Mouse (Mus musculus) CH12.LX (cell line): ENCODE results near the gene Mtap. TPM values are rescaled to one million over a fixed set of nuclear protein-coding genes. Genes with fewer than 3 reads are reported as not detected.

Experiments used
- DNase-seq: peaks from one replicate; pipeline ENCODE4 v3.0.0-alpha.2; 2013; ENCODE audit errors: extremely low read depth
- H3K27ac ChIP-seq: 2 replicates; pipeline ENCODE4 v1.5.1; 2012; ENCODE audit warnings: low read depth, mild to moderate bottlenecking, control low read depth, moderate library complexity; ENCODE audit not compliant: insufficient read depth
- H3K27me3 ChIP-seq: replicated peaks from 2 replicates; pipeline ENCODE3; 2012; ENCODE audit warnings: inconsistent platforms
- H3K36me3 ChIP-seq, 2 experiments: replicated peaks in 1 of 2; 2 replicates each; pipeline versions ENCODE3 to v1.6.1; 2012; ENCODE audit warnings: inconsistent platforms in 1 of 2, low read length in 1 of 2, mild to moderate bottlenecking in 1 of 2, mixed read lengths in 1 of 2, moderate library complexity in 1 of 2; ENCODE audit not compliant: control insufficient read depth in 1 of 2, insufficient read depth in 1 of 2
- H3K4me1 ChIP-seq, 2 experiments: 2 replicates each; pipeline ENCODE4 v1.6.1; 2012; ENCODE audit warnings: inconsistent platforms in 1 of 2, moderate library complexity in 1 of 2; ENCODE audit not compliant: insufficient read depth in 2 of 2, control insufficient read depth in 1 of 2
- H3K4me2 ChIP-seq: 2 replicates; pipeline ENCODE4 v1.6.1; 2012; ENCODE audit warnings: low read depth, mild to moderate bottlenecking, control low read depth; ENCODE audit not compliant: poor library complexity, insufficient read depth, severe bottlenecking
- H3K4me3 ChIP-seq, 3 experiments: fragments of 150-350 bp in 1 of 3; sonication (generic) in 1 of 3; replicated peaks in 1 of 3; 2 replicates each; pipeline versions ENCODE3 to v1.5.1; 2011 to 2012; ENCODE audit warnings: low read depth in 2 of 3, low read length in 2 of 3, mild to moderate bottlenecking in 2 of 3, moderate library complexity in 2 of 3, control low read depth in 1 of 3, improper control_type of control experiment in 1 of 3, inconsistent platforms in 1 of 3, mixed read lengths in 1 of 3; ENCODE audit not compliant: poor library complexity in 1 of 3
- H3K79me2 ChIP-seq: replicated peaks from 2 replicates; pipeline ENCODE4 v1.6.1; 2012; ENCODE audit warnings: mild to moderate bottlenecking, moderate library complexity; ENCODE audit not compliant: control insufficient read depth, poor library complexity, insufficient read depth, severe bottlenecking; ENCODE audit errors: extremely low read depth
- H3K9ac ChIP-seq: 2 replicates; pipeline ENCODE4 v1.6.1; 2012; ENCODE audit warnings: low read depth, mild to moderate bottlenecking, control low read depth, moderate library complexity; ENCODE audit not compliant: insufficient read depth
- H3K9me3 ChIP-seq: replicated peaks from 2 replicates; pipeline ENCODE3; 2012; ENCODE audit warnings: low read length, inconsistent platforms, mixed read lengths
- CHD1 ChIP-seq: IDR thresholded peaks from 2 replicates; pipeline ENCODE4 v1.6.1; 2012; ENCODE audit warnings: low read depth, low read length, improper control_type of control experiment, inconsistent platforms
- CHD2 ChIP-seq: IDR thresholded peaks from 2 replicates; pipeline ENCODE4 v1.6.1; 2011; ENCODE audit warnings: low read length, improper control_type of control experiment
- CTCF ChIP-seq, 2 experiments: IDR thresholded peaks in 1 of 2; conservative IDR thresholded peaks in 1 of 2; 2 replicates each; pipeline ENCODE4 v1.5.1; 2011 to 2012; ENCODE audit warnings: low read depth in 2 of 2, low read length in 2 of 2, improper control_type of control experiment in 1 of 2, inconsistent platforms in 1 of 2, mild to moderate bottlenecking in 1 of 2, moderate library complexity in 1 of 2
- ELF1 ChIP-seq: IDR thresholded peaks from 2 replicates; pipeline ENCODE4 v1.6.1; 2014; ENCODE audit warnings: low read depth, mild to moderate bottlenecking, inconsistent platforms, low read length, improper control_type of control experiment
- EP300 ChIP-seq: IDR thresholded peaks from 2 replicates; pipeline ENCODE4 v1.6.1; 2011; ENCODE audit warnings: low read length, improper control_type of control experiment
- ETS1 ChIP-seq: conservative IDR thresholded peaks from 2 replicates; pipeline ENCODE4 v1.6.1; 2012; ENCODE audit warnings: low read depth, mild to moderate bottlenecking, inconsistent platforms, low read length, improper control_type of control experiment, moderate library complexity
- GABPA ChIP-seq: IDR thresholded peaks from 2 replicates; pipeline ENCODE4 v1.6.1; 2012; ENCODE audit warnings: low read depth, low read length, improper control_type of control experiment, inconsistent platforms; ENCODE audit not compliant: insufficient replicate concordance
- JUND ChIP-seq: conservative IDR thresholded peaks from 2 replicates; pipeline ENCODE4 v1.6.1; 2011; ENCODE audit warnings: low read depth, low read length, improper control_type of control experiment
- KAT2A ChIP-seq: IDR thresholded peaks from 2 replicates; pipeline ENCODE4 v1.6.1; 2012; ENCODE audit warnings: low read length, improper control_type of control experiment, inconsistent platforms; ENCODE audit not compliant: insufficient replicate concordance
- MAFK ChIP-seq: IDR thresholded peaks from 2 replicates; pipeline ENCODE4 v1.6.1; 2011; ENCODE audit warnings: low read length, improper control_type of control experiment; ENCODE audit not compliant: insufficient replicate concordance
- MAX ChIP-seq: IDR thresholded peaks from 2 replicates; pipeline ENCODE4 v1.6.1; 2011; ENCODE audit warnings: low read length, improper control_type of control experiment
- MAZ ChIP-seq: IDR thresholded peaks from 2 replicates; pipeline ENCODE4 v1.6.1; 2012; ENCODE audit warnings: low read depth, mild to moderate bottlenecking, inconsistent platforms, low read length, improper control_type of control experiment, moderate library complexity
- MEF2A ChIP-seq: IDR thresholded peaks from 2 replicates; pipeline ENCODE4 v1.6.1; 2014; ENCODE audit warnings: low read depth, mild to moderate bottlenecking, inconsistent platforms, low read length, improper control_type of control experiment, borderline replicate concordance
- MXI1 ChIP-seq: IDR thresholded peaks from 2 replicates; pipeline ENCODE4 v1.6.1; 2011; ENCODE audit warnings: mild to moderate bottlenecking, low read depth, low read length, improper control_type of control experiment
- NELFE ChIP-seq: IDR thresholded peaks from 2 replicates; pipeline ENCODE4 v1.6.1; 2011; ENCODE audit warnings: low read depth, low read length, improper control_type of control experiment
- NRF1 ChIP-seq: IDR thresholded peaks from 2 replicates; pipeline ENCODE4 v1.6.1; 2014; ENCODE audit warnings: low read depth, mild to moderate bottlenecking, inconsistent platforms, low read length, improper control_type of control experiment, moderate library complexity
- PAX5 ChIP-seq: IDR thresholded peaks from 2 replicates; pipeline ENCODE4 v1.6.1; 2012; ENCODE audit warnings: low read length, inconsistent platforms, mixed read lengths
- POLR2A ChIP-seq: IDR thresholded peaks from 2 replicates; pipeline ENCODE4 v1.6.1; 2011; ENCODE audit warnings: low read depth, mild to moderate bottlenecking, improper control_type of control experiment, low read length
- POLR2AphosphoS2 ChIP-seq: IDR thresholded peaks from 2 replicates; pipeline ENCODE4 v1.6.1; 2011; ENCODE audit warnings: low read depth, low read length, improper control_type of control experiment
- RCOR1 ChIP-seq: conservative IDR thresholded peaks from 2 replicates; pipeline ENCODE4 v1.6.1; 2012; ENCODE audit warnings: low read depth, mild to moderate bottlenecking, inconsistent platforms, low read length, improper control_type of control experiment
- SIN3A ChIP-seq: IDR thresholded peaks from 2 replicates; pipeline ENCODE4 v1.6.1; 2012; ENCODE audit warnings: low read length, improper control_type of control experiment, inconsistent platforms
- SMC3 ChIP-seq: IDR thresholded peaks from 2 replicates; pipeline ENCODE4 v1.6.1; 2011; ENCODE audit warnings: low read depth, low read length, improper control_type of control experiment
- TBP ChIP-seq: conservative IDR thresholded peaks from 2 replicates; pipeline ENCODE4 v1.6.1; 2011; ENCODE audit warnings: low read depth, low read length, improper control_type of control experiment
- TCF12 ChIP-seq: IDR thresholded peaks from 2 replicates; pipeline ENCODE4 v1.6.1; 2014; ENCODE audit warnings: low read depth, mild to moderate bottlenecking, inconsistent platforms, low read length, improper control_type of control experiment
- UBTF ChIP-seq: IDR thresholded peaks from 2 replicates; pipeline ENCODE4 v1.6.1; 2012; ENCODE audit warnings: low read depth, mild to moderate bottlenecking, inconsistent platforms, low read length, improper control_type of control experiment, moderate library complexity
- USF2 ChIP-seq: conservative IDR thresholded peaks from 2 replicates; pipeline ENCODE4 v1.6.1; 2011; ENCODE audit warnings: low read depth, low read length, improper control_type of control experiment
- ZKSCAN1 ChIP-seq: IDR thresholded peaks from 2 replicates; pipeline ENCODE4 v1.6.1; 2012; ENCODE audit warnings: low read depth, inconsistent platforms, low read length, improper control_type of control experiment, borderline replicate concordance
- ZMIZ1 ChIP-seq: IDR thresholded peaks from 2 replicates; pipeline ENCODE4 v1.6.1; 2012; ENCODE audit warnings: low read depth, mild to moderate bottlenecking, inconsistent platforms, low read length, improper control_type of control experiment
- ZNF384 ChIP-seq: IDR thresholded peaks from 2 replicates; pipeline ENCODE4 v1.6.1; 2012; ENCODE audit warnings: low read depth, low read length, improper control_type of control experiment, inconsistent platforms
- dilution Hi-C: fragments of 300-500 bp; cut with MboI; formaldehyde crosslinking; loops from 2 replicates; pipeline ENCODE4 v1.14.3; 2020; ENCODE audit warnings: low sequenced_read_pairs; ENCODE audit not compliant: extremely low pct_unique_long_range_greater_than_20kb, extremely low pct_ligation_motif_present
- in situ Hi-C: fragments of 300-500 bp; cut with MboI; formaldehyde crosslinking; loops from 3 replicates; pipeline ENCODE4 v1.14.3; 2019; ENCODE audit warnings: low sequenced_read_pairs, low pct_ligation_motif_present, low pct_unique_long_range_greater_than_20kb, mixed read lengths
- polyA plus RNA-seq: library from polyadenylated mRNA; unstranded; fragments of >175 nt; gene quantifications from 2 replicates; pipeline ENCODE4 v1.2.1, GENCODE M21; 2012; ENCODE audit warnings: low read depth; ENCODE audit not compliant: insufficient read length
- total RNA-seq, 2 experiments: library from RNA; depleted of rRNA; stranded (reverse); fragments of 300-350 nt in 1 of 2; fragments of >200 nt in 1 of 2; gene quantifications; 2 replicates each; pipeline ENCODE4 v1.2.3; 2012 to 2014

Gene Mtap
- total and polyA plus RNA-seq, 3 experiments = not detected

DNA sequence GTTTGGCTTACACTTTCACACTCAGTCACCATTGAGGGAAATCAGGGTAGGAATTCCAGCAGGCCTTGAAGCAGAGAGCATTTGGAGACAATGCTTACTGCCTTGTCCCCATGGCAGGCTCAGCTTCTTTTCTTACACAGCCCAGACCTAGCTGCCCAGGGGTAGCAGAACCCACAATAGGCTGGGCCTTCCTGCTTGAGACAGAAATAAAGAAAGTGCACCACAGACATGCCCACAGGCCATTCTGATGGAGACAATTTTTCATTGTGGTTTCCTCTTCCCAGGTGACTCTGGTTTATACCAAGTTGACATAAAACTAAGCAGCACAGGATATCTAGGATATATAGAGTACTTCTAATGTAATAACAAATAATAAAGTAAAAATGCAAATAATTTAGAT lies 72.4 kb downstream of the Mtap start:
- H3K27ac ChIP-seq = no peak overlapping the region
- no peak for TF ChIP-seq EP300
- no peak for TF ChIP-seq SMC3
- no peak for TF ChIP-seq NRF1
- TF ChIP-seq MEF2A = no peak
- TF ChIP-seq MAX = no peak
- TF ChIP-seq, all 38 proteins: peak for 0

DNA sequence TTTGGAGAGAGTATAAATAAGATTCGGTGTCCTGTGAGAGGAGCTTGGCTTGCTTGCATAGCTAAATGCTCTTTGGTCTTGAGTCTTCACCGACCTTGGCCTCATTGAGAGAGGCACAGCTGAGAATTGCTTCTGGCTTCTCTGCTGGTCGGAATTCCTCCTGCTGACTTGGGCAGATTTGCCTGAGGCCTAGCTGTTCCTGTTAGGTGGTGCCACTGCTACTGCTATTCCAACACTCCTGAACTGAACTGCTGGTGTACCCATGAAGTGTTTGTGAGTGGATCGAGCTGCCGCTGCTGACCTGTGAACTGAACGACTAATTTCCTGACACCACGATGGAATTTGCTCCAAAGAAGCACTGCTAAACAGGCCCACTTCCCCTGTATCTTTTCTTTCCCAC lies 73.4 kb downstream of the Mtap start:
- in situ Hi-C loops (no loop called here), dilution Hi-C loops (no loop called here)
- no peak overlapping the region for H3K4me3 ChIP-seq

More for the DNA sequence above, 72.4 kb downstream of the Mtap start:
- Histone ChIP-seq H3K27me3 (no peaks in the 10 kb centered on the region), H3K9ac (no peak overlapping the region), H3K79me2 (no peaks in the 10 kb centered on the region), H3K36me3 (no peaks in the 10 kb centered on the region), H3K4me3 (no peak overlapping the region), H3K4me1 (no peaks in the 10 kb centered on the region), H3K9me3 (no peaks in the 10 kb centered on the region), H3K4me2 (no peak overlapping the region)
- dilution Hi-C loops (no loop called here), in situ Hi-C loops (no loop called here)
- DNase-seq = no peak

DNA sequence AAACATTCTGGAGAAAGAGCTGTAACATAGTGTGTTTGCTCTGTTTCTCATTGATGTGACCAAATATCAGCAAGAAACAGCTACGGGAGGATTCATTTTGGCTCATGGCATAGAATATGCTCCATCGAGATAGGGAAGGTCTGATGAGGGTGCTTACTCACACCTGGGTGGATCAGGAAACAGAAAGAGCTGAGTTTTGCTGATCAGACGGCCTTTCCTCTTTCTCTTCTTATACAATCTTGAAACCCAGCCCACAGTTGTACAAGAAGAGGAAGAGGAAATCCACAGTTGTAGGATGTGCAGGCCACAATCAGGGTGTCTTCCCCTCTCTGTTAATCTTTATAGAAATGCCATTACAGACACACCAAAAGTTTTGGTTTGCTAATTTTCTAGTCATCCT lies 75.3 kb downstream of the Mtap start:
- no peak overlapping the region for H3K27ac ChIP-seq

More for the DNA sequence above, 73.4 kb downstream of the Mtap start:
- H3K27me3 ChIP-seq = no peaks in the 10 kb centered on the region
- H3K9ac ChIP-seq = no peak overlapping the region
- no peaks in the 10 kb centered on the region for H3K9me3 ChIP-seq
- no peak overlapping the region for H3K27ac ChIP-seq
- no peak for TF ChIP-seq NELFE
- no peak for TF ChIP-seq ZKSCAN1
- TF ChIP-seq SIN3A = no peak
- TF ChIP-seq MAFK = no peak
- TF ChIP-seq CTCF (conservative IDR thresholded peaks at IDR 0.05 in 1 of 2, IDR thresholded peaks at IDR 0.05 in 1 of 2; ENCODE audit: low read depth in 2 of 2, low read length in 2 of 2) = no peak
- TF ChIP-seq CHD2 = no peak
- no peak for TF ChIP-seq USF2
- no peak for TF ChIP-seq JUND
- no peak for TF ChIP-seq RCOR1
- TF ChIP-seq ETS1 = no peak
- TF ChIP-seq ZMIZ1 = no peak
- TF ChIP-seq TBP = no peak
- TF ChIP-seq ELF1 = no peak
- no peak for TF ChIP-seq POLR2AphosphoS2
- no peak for TF ChIP-seq CHD1
- no peak for TF ChIP-seq KAT2A
- TF ChIP-seq NRF1 = no peak
- no peaks in the 10 kb centered on the region for H3K4me1 ChIP-seq
- no peak for DNase-seq
- H3K36me3 ChIP-seq = no peaks in the 10 kb centered on the region
- H3K4me2 ChIP-seq = no peak overlapping the region
- H3K79me2 ChIP-seq = no peaks in the 10 kb centered on the region

More for the DNA sequence above, 75.3 kb downstream of the Mtap start:
- Histone ChIP-seq H3K79me2 (no peaks in the 10 kb centered on the region), H3K4me3 (no peak overlapping the region), H3K36me3 (no peaks in the 10 kb centered on the region), H3K9ac (no peak overlapping the region), H3K4me2 (no peak overlapping the region), H3K9me3 (no peaks in the 10 kb centered on the region), H3K27me3 (no peaks in the 10 kb centered on the region), H3K4me1 (no peaks in the 10 kb centered on the region)
- TF ChIP-seq MEF2A (no peak), TCF12 (no peak), UBTF (no peak), ZMIZ1 (no peak), ZNF384 (no peak), MAFK (no peak), MXI1 (no peak), POLR2A (no peak), GABPA (no peak), CHD2 (no peak), MAZ (no peak), ELF1 (no peak), CHD1 (no peak), ZKSCAN1 (no peak), PAX5 (no peak)
- DNase-seq = no peak
- dilution Hi-C loops = no loop called here
- in situ Hi-C loops = no loop called here
